Comparison of ENCODE assay signal across 10 mouse cellular contexts in genomic region chr12:18514171-18514570, GRCm38 (mm10). TPM values are rescaled to one million over a fixed set of nuclear protein-coding genes. Genes with fewer than 3 reads are reported as not detected.
DNase-seq lines count a peak whose midpoint lies in the region; ATAC-seq and TF ChIP-seq lines count a peak whose summit lies in the region.
"Had no signal": no experiment of that assay in that cellular context is flagged by ENCODE, and none has a peak within 500 bp of the region (broad histone marks: within the 10 kb centered on the region; RNA-seq: fewer than 3 reads in every experiment).

Gene 5730507C01Rik (plus strand): TSS chr12:18514510.

- DNase-seq in WW6 (ENCODE audit: low read depth, low spot score) (peak; percentile 76), liver (peak; percentile 62)
- peak; percentile 62 for DNase-seq in embryonic facial prominence, embryonic 11.5 days (ENCODE audit: low spot score)
- DNase-seq in kidney, adult 9 months, result peak; percentile 70
- peak; percentile 54 for DNase-seq in midbrain, postnatal 0 days (ENCODE audit: low spot score)
- DNase-seq in testis, postnatal 14 days (ENCODE audit: low spot score), result peak; percentile 80

- H3K4me3 ChIP-seq in embryonic facial prominence, embryonic 11.5 days (ENCODE audit: low read depth, low read length), result peak within 1 kb of the TSS; percentile 42
- H3K4me3 ChIP-seq in heart, embryonic 11.5 days (ENCODE audit: low read depth, low read length), result peak within 1 kb of the TSS; percentile 42
- peak within 1 kb of the TSS; percentile 28 for H3K4me3 ChIP-seq in midbrain, postnatal 0 days (ENCODE audit: low read depth, low read length)

- H3K27ac ChIP-seq in embryonic facial prominence, embryonic 11.5 days (replicated peaks; ENCODE audit: low read depth, low read length), result no peak within 1 kb of the TSS
- no peak within 1 kb of the TSS for H3K27ac ChIP-seq in heart, embryonic 11.5 days (ENCODE audit: low read depth, low read length)
- no peak within 1 kb of the TSS for H3K27ac ChIP-seq in midbrain, postnatal 0 days (ENCODE audit: low read depth, low read length)

- peak within 1 kb of the TSS; percentile 54 for H3K9ac ChIP-seq in embryonic facial prominence, embryonic 11.5 days (replicated peaks; ENCODE audit: low read length)
- 0 out of 2 replicates have a peak within 1 kb of the TSS, but pooled peaks have one; percentile 39 for H3K9ac ChIP-seq in heart, embryonic 11.5 days (ENCODE audit: low read depth, low read length)
- no peak within 1 kb of the TSS for H3K9ac ChIP-seq in midbrain, postnatal 0 days (replicated peaks; ENCODE audit: low read length, poor library complexity, severe bottlenecking)

- ATAC-seq in embryonic facial prominence, embryonic 11.5 days (replicated peaks; ENCODE audit: insufficient number of reproducible peaks, low FRiP score, low TSS enrichment, low read depth), result peak; percentile 56; the same call in 1 of the 2 replicates
- no peak for ATAC-seq in heart, embryonic 11.5 days (replicated peaks; ENCODE audit: insufficient number of reproducible peaks, low FRiP score, low TSS enrichment)
- no peak for ATAC-seq in midbrain, postnatal 0 days (ENCODE audit: low FRiP score)
- ATAC-seq in inflammation-experienced regulatory T-cells, adult 6 months, result no peak

- peak; percentile 13; the same call in 1 of the 2 replicates for TF ChIP-seq CTCF in midbrain, postnatal 0 days (IDR thresholded peaks at IDR 0.05)

- WGBS in embryonic facial prominence, embryonic 11.5 days, result 8% methylated on average over 32 of the region's 36 CpGs
- 4% methylated on average over 25 of the region's 36 CpGs for WGBS in heart, embryonic 11.5 days (ENCODE audit: insufficient replicate concordance)
- 7% methylated on average over 32 of the region's 36 CpGs for WGBS in midbrain, postnatal 0 days

- peak within 1 kb of the TSS; percentile 30; the same call in 1 of the 2 replicates for H3K4me2 ChIP-seq in embryonic facial prominence, embryonic 11.5 days (ENCODE audit: low read depth, low read length)
- peak within 1 kb of the TSS; percentile 58 for H3K4me2 ChIP-seq in heart, embryonic 11.5 days
- H3K4me2 ChIP-seq in midbrain, postnatal 0 days (ENCODE audit: low read depth, low read length, poor library complexity, severe bottlenecking), result 0 out of 2 replicates have a peak within 1 kb of the TSS, but pooled peaks have one; percentile 4

- no peaks in the 10 kb centered on the region for H3K27me3 ChIP-seq in embryonic facial prominence, embryonic 11.5 days (ENCODE audit: control insufficient read depth, insufficient read depth, low read length)
- peaks cover 5% of the 10 kb centered on the region for H3K27me3 ChIP-seq in heart, embryonic 11.5 days (ENCODE audit: control insufficient read depth, insufficient read depth, low read length)
- H3K27me3 ChIP-seq in midbrain, postnatal 0 days (ENCODE audit: insufficient read depth, low read length), result no peaks in the 10 kb centered on the region

- no peaks in the 10 kb centered on the region for H3K36me3 ChIP-seq in embryonic facial prominence, embryonic 11.5 days (replicated peaks; ENCODE audit: control insufficient read depth, insufficient read depth, low read depth, low read length)
- no peaks in the 10 kb centered on the region for H3K36me3 ChIP-seq in heart, embryonic 11.5 days (ENCODE audit: control insufficient read depth, insufficient read depth, low read length)
- H3K36me3 ChIP-seq in midbrain, postnatal 0 days (ENCODE audit: insufficient read depth, low read length), result no peaks in the 10 kb centered on the region

- no peaks in the 10 kb centered on the region for H3K9me3 ChIP-seq in embryonic facial prominence, embryonic 11.5 days (replicated peaks; ENCODE audit: control insufficient read depth, low read length)
- peaks cover 6% of the 10 kb centered on the region for H3K9me3 ChIP-seq in heart, embryonic 11.5 days (replicated peaks; ENCODE audit: control insufficient read depth, low read length)
- peaks cover 9% of the 10 kb centered on the region; the same call in 1 of the 2 replicates for H3K9me3 ChIP-seq in midbrain, postnatal 0 days (ENCODE audit: low read length)

- no peaks in the 10 kb centered on the region for H3K4me1 ChIP-seq in embryonic facial prominence, embryonic 11.5 days (ENCODE audit: control insufficient read depth, insufficient read depth, low read length)
- H3K4me1 ChIP-seq in heart, embryonic 11.5 days (ENCODE audit: control insufficient read depth, insufficient read depth, low read length), result no peaks in the 10 kb centered on the region
- no peaks in the 10 kb centered on the region for H3K4me1 ChIP-seq in midbrain, postnatal 0 days (ENCODE audit: insufficient read depth, low read length)

RNA-seq across cellular contexts. Expression of gene 5730507C01Rik, which starts in this region (rescaled TPM):
- 4.1 and 4.5 TPM in 2 replicates for polyA plus RNA-seq in embryonic facial prominence, embryonic 11.5 days (2014; fragmentation: Nextera tagmentation; extraction: Ambion mirVana)
- polyA plus RNA-seq in heart, embryonic 11.5 days (2014; fragmentation: Nextera tagmentation; extraction: Ambion mirVana), result 1.4 and 1.8 TPM in 2 replicates
- total RNA-seq in midbrain, postnatal 0 days (2014; rRNA removed), result 0.80 and 1.3 TPM in 2 replicates
- polyA plus RNA-seq in midbrain, postnatal 0 days (2015; fragmentation: Nextera tagmentation; extraction: Ambion mirVana), result 0.80 and 0.85 TPM in 2 replicates
- polyA plus RNA-seq in inflammation-experienced regulatory T-cells, adult 6 months (2017; shearing (Covaris generic)), result not detected
- total RNA-seq: hematopoietic stem cell, adult 5-6 weeks; MEL had no signal

Comparison
In these comparisons a context has a peak if more than half of its experiments do, and no peak if none do; other contexts are left out.
1. H3K4me2 ChIP-seq: peak in every context shown above with its lines; median percentile 58 in heart, embryonic 11.5 days; 30 in embryonic facial prominence, embryonic 11.5 days; 4 in midbrain, postnatal 0 days.